Mouse (Mus musculus) erythroblast, embryonic 14.5 days (primary cell): Measurements from ENCODE around the gene Cadm1.

Experiments used
- GATA1 ChIP-seq: IDR thresholded peaks from 2 replicates; pipeline ENCODE4 v1.6.1; 2012; ENCODE audit warnings: low read length, inconsistent platforms, mixed read lengths
- TAL1 ChIP-seq: IDR thresholded peaks from 3 replicates; pipeline ENCODE4 v1.6.1; 2012; ENCODE audit warnings: low read length, inconsistent platforms, mixed read lengths

GRCm38 (mm10) chr9:47733780-47734451 is 203.9 kb downstream of the Cadm1 start:
- TF ChIP-seq TAL1: no peak
- no peak for TF ChIP-seq GATA1
